Mouse (Mus musculus) neural tube, embryonic 11.5 days (tissue): ENCODE measurements around the gene Lalba. TPM values are rescaled to one million over a fixed set of nuclear protein-coding genes. Genes with fewer than 3 reads are reported as not detected.

ENCODE experiments used
- ATAC-seq: fragments of 200-750 bp; cut with Nextera tagmentation; 2 replicates; pipeline ENCODE4 v1.8.0; 2017; ENCODE audit warnings: moderate number of reproducible peaks, mild to moderate bottlenecking, moderate TSS enrichment, moderate library complexity; ENCODE audit not compliant: insufficient read depth, low FRiP score, low TSS enrichment
- DNase-seq: peaks from one replicate; pipeline ENCODE4 v3.0.0-alpha.2; 2015; ENCODE audit warnings: low spot score
- H3K27ac ChIP-seq: fragments of 300-500 bp; sonication (generic); 2 replicates; pipeline ENCODE4 v1.5.1; 2014; ENCODE audit warnings: low read depth, mild to moderate bottlenecking, low read length
- H3K27me3 ChIP-seq: fragments of 300-500 bp; sonication (generic); 2 replicates; pipeline ENCODE4 v1.6.1; 2014; ENCODE audit warnings: mild to moderate bottlenecking, low read length, mixed read lengths; ENCODE audit not compliant: control insufficient read depth, insufficient read depth
- H3K36me3 ChIP-seq: fragments of 300-500 bp; sonication (generic); 2 replicates; pipeline ENCODE4 v1.6.1; 2014; ENCODE audit warnings: mild to moderate bottlenecking, low read length, moderate library complexity, mixed read lengths; ENCODE audit not compliant: control insufficient read depth, insufficient read depth
- H3K4me1 ChIP-seq: fragments of 300-500 bp; sonication (generic); 2 replicates; pipeline ENCODE4 v1.6.1; 2014; ENCODE audit warnings: low read length, mixed read lengths; ENCODE audit not compliant: control insufficient read depth, insufficient read depth
- H3K4me2 ChIP-seq: fragments of 300-500 bp; sonication (generic); 2 replicates; pipeline ENCODE4 v1.6.1; 2014; ENCODE audit warnings: low read depth, mild to moderate bottlenecking, moderate library complexity
- H3K4me3 ChIP-seq: fragments of 300-500 bp; sonication (generic); 2 replicates; pipeline ENCODE4 v1.5.1; 2014; ENCODE audit warnings: low read depth, low read length
- H3K9ac ChIP-seq: fragments of 300-500 bp; sonication (generic); 2 replicates; pipeline ENCODE4 v1.6.1; 2014; ENCODE audit warnings: mild to moderate bottlenecking, low read length
- H3K9me3 ChIP-seq: fragments of 300-500 bp; sonication (generic); 2 replicates; pipeline ENCODE4 v1.6.1; 2016; ENCODE audit warnings: low read length; ENCODE audit not compliant: control insufficient read depth
- WGBS: fragments of 180-500 bp; shearing (Covaris S2); extraction: QIAGEN DNeasy Blood & Tissue Kit; methylation state at CpG from one replicate; pipeline ENCODE4 v1.1.7; 2014; 5-methylcytosine and 5-hydroxymethylcytosine counted together
- polyA plus RNA-seq: library from polyadenylated mRNA; unstranded; fragments of >200 nt; fragmentation: Nextera tagmentation; extraction: Ambion mirVana; gene quantifications from 2 replicates; pipeline ENCODE4 v1.2.1, GENCODE M21; 2014

Lalba gene
- polyA plus RNA-seq, 1 experiment from 2014 or later = not detected

DNA sequence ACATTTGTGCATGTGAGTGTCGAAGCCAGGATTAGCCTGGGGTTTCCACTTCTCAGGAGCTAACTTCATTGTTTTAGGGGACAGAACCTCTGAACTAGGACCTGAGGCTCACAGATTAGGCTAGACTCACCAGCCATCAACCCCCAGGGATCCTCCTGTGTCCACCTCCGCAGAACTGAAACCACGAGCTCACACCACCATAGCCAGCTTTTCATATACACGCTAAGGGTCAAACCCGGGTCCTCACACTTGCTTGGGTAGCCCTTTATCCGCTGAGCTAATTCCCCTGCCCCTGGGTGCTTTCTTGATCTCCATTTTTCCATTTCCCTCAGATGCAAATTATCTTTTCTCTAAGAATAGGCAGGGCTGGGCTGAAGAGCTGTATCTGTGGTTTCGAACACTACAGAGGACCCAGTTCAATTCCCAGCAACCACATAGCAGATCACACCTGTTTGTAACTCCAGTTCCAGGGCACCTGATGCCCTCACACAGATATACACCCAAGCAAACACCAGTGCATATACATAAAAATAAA is 2.9 kb downstream of the Lalba start:
- no peaks in the 10 kb centered on the region for H3K36me3 ChIP-seq
- no peak overlapping the region for H3K4me2 ChIP-seq
- H3K4me3 ChIP-seq = no peak overlapping the region
- H3K9ac ChIP-seq = no peak overlapping the region
- H3K27ac ChIP-seq = no peak overlapping the region
- 76% methylated on average over 7 of the region's 7 CpGs for WGBS
- H3K27me3 ChIP-seq = no peaks in the 10 kb centered on the region
- no peaks in the 10 kb centered on the region for H3K4me1 ChIP-seq
- H3K9me3 ChIP-seq = no peaks in the 10 kb centered on the region
- no peak for ATAC-seq
- no peak for DNase-seq

DNA sequence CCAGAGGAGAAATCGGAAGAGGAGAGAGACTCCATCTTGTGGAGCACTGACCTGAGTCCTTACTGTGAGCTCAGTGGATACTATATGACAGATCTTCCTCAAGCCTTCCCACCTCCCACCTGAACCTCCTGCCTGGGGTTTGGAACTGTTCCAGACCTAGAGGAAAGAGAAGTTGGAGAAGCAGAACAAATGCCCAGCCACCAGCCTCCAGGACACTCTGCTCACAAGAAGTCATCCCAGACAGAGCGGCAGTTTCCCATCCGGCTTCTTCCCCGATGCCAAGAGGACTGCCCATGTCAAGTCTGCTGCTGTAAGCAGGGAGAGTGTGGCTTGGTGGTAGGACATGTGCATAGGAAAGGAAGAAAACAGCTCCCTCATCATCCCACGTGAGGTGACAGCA is 6.2 kb downstream of the Lalba start:
- Histone ChIP-seq H3K4me2 (no peak overlapping the region), H3K27me3 (no peaks in the 10 kb centered on the region), H3K9ac (no peak overlapping the region), H3K4me1 (no peaks in the 10 kb centered on the region), H3K27ac (no peak overlapping the region), H3K36me3 (no peaks in the 10 kb centered on the region), H3K4me3 (no peak overlapping the region), H3K9me3 (no peaks in the 10 kb centered on the region)
- no peak for DNase-seq
- ATAC-seq = no peak
- 74% methylated on average over 5 of the region's 5 CpGs for WGBS

DNA sequence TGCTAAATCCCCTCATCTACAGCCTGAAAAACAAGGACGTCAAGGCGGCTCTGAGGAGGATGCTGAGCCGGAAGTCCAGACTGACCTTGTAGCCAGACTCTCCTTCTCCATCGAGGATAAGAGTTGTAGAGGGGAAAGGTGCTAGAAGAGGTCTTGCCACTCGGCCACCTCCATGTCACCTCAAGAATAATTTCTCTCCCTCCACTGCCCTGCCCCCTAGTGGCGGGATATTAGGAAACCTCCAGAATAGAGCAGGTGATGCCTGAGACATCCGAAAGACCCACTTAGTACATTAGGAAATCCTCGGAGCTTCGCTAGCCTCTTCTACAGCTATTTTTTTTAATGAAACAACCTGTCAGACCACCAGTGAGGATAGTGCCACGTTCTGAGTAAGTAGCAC is 7.1 kb downstream of the Lalba start:
- Histone ChIP-seq H3K27me3 (no peaks in the 10 kb centered on the region), H3K4me2 (no peak overlapping the region), H3K4me3 (no peak overlapping the region), H3K27ac (no peak overlapping the region), H3K9me3 (no peaks in the 10 kb centered on the region), H3K36me3 (no peaks in the 10 kb centered on the region), H3K9ac (no peak overlapping the region), H3K4me1 (no peaks in the 10 kb centered on the region)
- peak; percentile 42 for DNase-seq
- WGBS = 58% methylated on average over 10 of the region's 10 CpGs
- no peak for ATAC-seq

DNA sequence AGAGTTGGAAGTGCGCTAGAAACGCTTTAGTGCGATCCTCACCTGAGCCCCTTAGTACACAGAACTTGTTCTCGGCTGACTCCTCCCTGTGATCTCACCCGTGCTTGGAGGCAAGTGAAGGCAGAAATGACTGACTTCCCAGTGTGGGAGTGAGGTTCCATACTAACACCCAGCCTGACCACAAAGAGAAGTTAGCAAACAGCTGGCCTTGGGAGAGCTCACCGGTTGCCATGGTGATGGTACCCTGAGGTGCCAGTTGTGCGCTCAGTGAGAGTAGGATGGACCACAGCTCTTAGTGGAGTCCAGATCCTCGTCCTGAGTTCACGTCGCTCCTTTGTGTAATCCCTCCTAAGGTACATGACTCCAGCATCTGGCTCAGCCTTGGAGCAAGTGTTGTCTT is 7.6 kb downstream of the Lalba start:
- WGBS = 83% methylated on average over 10 of the region's 10 CpGs
- ATAC-seq = no peak
- Histone ChIP-seq H3K36me3 (no peaks in the 10 kb centered on the region), H3K4me2 (no peak overlapping the region), H3K9ac (no peak overlapping the region), H3K9me3 (no peaks in the 10 kb centered on the region), H3K27ac (no peak overlapping the region), H3K4me1 (no peaks in the 10 kb centered on the region), H3K4me3 (no peak overlapping the region), H3K27me3 (no peaks in the 10 kb centered on the region)
- DNase-seq = no peak

DNA sequence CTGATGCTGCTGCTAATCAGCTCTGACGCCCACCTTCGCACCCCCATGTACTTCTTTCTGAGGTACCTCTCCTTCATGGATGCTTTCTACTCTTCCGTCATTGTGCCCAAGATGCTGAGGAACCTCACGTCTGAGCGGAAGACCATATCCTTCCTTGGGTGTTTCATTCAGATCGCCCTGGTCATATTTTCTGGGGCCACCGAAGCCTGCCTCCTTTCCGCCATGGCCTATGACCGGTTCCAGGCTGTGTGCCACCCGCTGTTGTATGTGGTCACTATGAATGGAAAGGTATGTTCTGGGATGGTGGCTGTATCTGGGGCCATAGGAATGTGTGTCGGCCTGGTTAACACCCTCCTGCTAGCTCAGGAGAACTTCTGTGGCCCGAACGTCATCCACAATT is 11.0 kb downstream of the Lalba start:
- H3K27ac ChIP-seq = no peak overlapping the region
- DNase-seq = no peak
- no peaks in the 10 kb centered on the region for H3K4me1 ChIP-seq
- no peaks in the 10 kb centered on the region for H3K36me3 ChIP-seq
- no peaks in the 10 kb centered on the region for H3K9me3 ChIP-seq
- H3K4me2 ChIP-seq = no peak overlapping the region
- no peak overlapping the region for H3K9ac ChIP-seq
- H3K27me3 ChIP-seq = no peaks in the 10 kb centered on the region
- whole genome bisulfite sequencing = 89% methylated on average over 13 of the region's 13 CpGs
- ATAC-seq = no peak
- no peak overlapping the region for H3K4me3 ChIP-seq

DNA sequence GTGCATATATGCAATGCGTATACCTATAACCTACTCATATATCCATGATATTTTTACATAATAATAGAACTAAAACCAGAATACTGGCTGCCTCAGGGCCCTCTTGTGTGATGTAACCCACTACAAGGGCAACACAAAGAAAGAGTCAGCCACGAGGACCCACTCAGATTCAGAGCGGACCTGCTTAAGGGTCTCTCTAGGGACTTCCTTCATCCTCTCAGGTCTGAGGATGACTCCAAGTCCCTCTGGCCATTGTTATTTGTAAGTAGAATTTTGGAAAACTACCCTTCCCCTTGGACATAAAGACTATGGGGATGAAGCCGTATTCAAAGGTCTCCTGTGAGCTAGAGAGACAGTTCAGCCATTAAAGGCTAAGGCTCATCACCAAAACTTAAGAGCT is 12.9 kb downstream of the Lalba start, which contains the start of gene OR5BS1P:
Gene OR5BS1P, plus strand, starts transcription at position 301 of the 400 bp plus-strand sequence.
- Histone ChIP-seq H3K9ac (no peak within 1 kb of the TSS), H3K4me3 (no peak within 1 kb of the TSS), H3K4me2 (no peak within 1 kb of the TSS), H3K36me3 (no peaks in the 10 kb centered on the region), H3K27me3 (no peaks in the 10 kb centered on the region), H3K9me3 (no peaks in the 10 kb centered on the region), H3K4me1 (no peaks in the 10 kb centered on the region), H3K27ac (no peak within 1 kb of the TSS)
- WGBS = 87% methylated on average over 4 of the region's 4 CpGs
- DNase-seq (no peak), ATAC-seq (no peak)

DNA sequence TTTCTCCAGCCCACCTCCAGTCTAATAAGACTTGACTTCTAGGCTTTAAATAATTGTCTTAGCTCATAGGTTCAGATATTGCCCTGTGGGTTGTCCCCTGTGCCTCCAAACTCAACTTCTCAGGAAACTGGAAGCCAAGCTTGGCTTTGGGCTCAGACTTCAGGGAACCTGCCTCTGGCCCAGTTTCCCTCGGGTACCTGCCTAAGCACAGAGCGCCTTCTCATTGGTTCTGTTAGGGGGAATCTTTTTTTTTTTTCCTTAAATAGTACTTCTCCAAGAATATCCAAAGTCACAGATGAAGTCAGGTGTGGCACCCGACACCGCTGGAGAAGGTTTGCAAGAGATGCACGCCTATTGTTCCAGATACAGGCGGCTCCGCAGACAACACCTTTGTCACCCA is 30.2 kb downstream of the Lalba start, which contains the start of gene Olfr281:
Gene Olfr281, plus strand, starts transcription at position 301 of the 400 bp plus-strand sequence.
- no peak within 1 kb of the TSS for H3K4me3 ChIP-seq
- no peak within 1 kb of the TSS for H3K4me2 ChIP-seq
- DNase-seq = no peak
- H3K27me3 ChIP-seq = no peaks in the 10 kb centered on the region
- 92% methylated on average over 7 of the region's 7 CpGs for WGBS
- H3K9ac ChIP-seq = no peak within 1 kb of the TSS
- ATAC-seq = no peak
- H3K36me3 ChIP-seq = no peaks in the 10 kb centered on the region
- no peaks in the 10 kb centered on the region for H3K4me1 ChIP-seq
- no peaks in the 10 kb centered on the region for H3K9me3 ChIP-seq
- H3K27ac ChIP-seq = no peak within 1 kb of the TSS

- WGBS = 66% methylated on average over 4 of the region's 4 CpGs
- no peaks in the 10 kb centered on the region for H3K4me1 ChIP-seq
- H3K36me3 ChIP-seq = no peaks in the 10 kb centered on the region
- no peak overlapping the region for H3K4me3 ChIP-seq
- H3K27me3 ChIP-seq = no peaks in the 10 kb centered on the region
- H3K9me3 ChIP-seq = no peaks in the 10 kb centered on the region
- ATAC-seq (no peak), DNase-seq (peak; percentile 17)
- H3K9ac ChIP-seq = no peak overlapping the region
- H3K27ac ChIP-seq = no peak overlapping the region
- no peak overlapping the region for H3K4me2 ChIP-seq
Observed at GRCm38 (mm10) chr15:98448521-98448920, 34.0 kb downstream of the Lalba start.

DNA sequence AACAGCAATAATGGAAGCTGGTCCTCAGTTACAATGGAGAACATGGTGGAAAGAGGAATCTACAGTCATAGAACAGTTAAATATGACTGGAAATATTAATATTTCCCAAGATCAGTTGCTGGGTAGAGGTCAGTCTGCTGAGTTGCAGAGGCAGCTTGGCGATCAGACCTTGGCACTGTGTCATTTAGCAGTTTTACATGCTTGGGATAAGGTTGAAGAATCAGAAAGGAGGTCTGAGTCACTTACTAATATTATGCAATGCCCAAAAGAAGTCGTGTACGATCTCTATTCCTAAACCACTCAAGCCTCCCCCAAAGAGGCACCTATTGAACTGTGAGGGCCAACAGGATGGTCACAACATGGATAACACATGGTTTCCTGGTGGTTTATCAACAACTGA is 38.0 kb downstream of the Lalba start:
- H3K27ac ChIP-seq = no peak overlapping the region
- WGBS = 83% methylated on average over 3 of the region's 3 CpGs
- H3K4me3 ChIP-seq = no peak overlapping the region
- no peak overlapping the region for H3K9ac ChIP-seq
- no peaks in the 10 kb centered on the region for H3K4me1 ChIP-seq
- no peak overlapping the region for H3K4me2 ChIP-seq
- ATAC-seq (no peak), DNase-seq (no peak)
- H3K9me3 ChIP-seq = no peaks in the 10 kb centered on the region
- H3K36me3 ChIP-seq = no peaks in the 10 kb centered on the region
- no peaks in the 10 kb centered on the region for H3K27me3 ChIP-seq
